In genomic region chr4:127024240-127024639, GRCm38 (mm10) we compare ENCODE assay signal across 8 mouse cellular contexts. TPM values are rescaled to one million over a fixed set of nuclear protein-coding genes. Genes with fewer than 3 reads are reported as not detected.
DNase-seq lines count a peak whose midpoint lies in the region; ATAC-seq lines count a peak whose summit lies in the region.

No protein-coding gene starts in this region.

- peak overlapping the region; percentile 96 for H3K4me3 ChIP-seq in kidney, embryonic 16.5 days (ENCODE audit: low read length)
- peak overlapping the region; percentile 100 for H3K4me3 ChIP-seq in embryonic facial prominence, embryonic 12.5 days
- peak overlapping the region; percentile 99 for H3K4me3 ChIP-seq in intestine, embryonic 16.5 days (ENCODE audit: low read length)
- peak overlapping the region; percentile 99 for H3K4me3 ChIP-seq in neural tube, embryonic 13.5 days

- H3K9ac ChIP-seq in kidney, embryonic 16.5 days (replicated peaks; ENCODE audit: low read length) = peak overlapping the region; percentile 100
- peak overlapping the region; percentile 100; the same call in 1 of the 2 replicates for H3K9ac ChIP-seq in embryonic facial prominence, embryonic 12.5 days
- peak overlapping the region; percentile 57 for H3K9ac ChIP-seq in intestine, embryonic 16.5 days (ENCODE audit: low read depth, low read length)
- peak overlapping the region; percentile 100 for H3K9ac ChIP-seq in neural tube, embryonic 13.5 days

- WGBS in kidney, embryonic 16.5 days = 17% methylated on average over 1 of the region's 1 CpGs
- 55% methylated on average over 1 of the region's 1 CpGs for WGBS in embryonic facial prominence, embryonic 12.5 days
- WGBS in intestine, embryonic 16.5 days = 32% methylated on average over 1 of the region's 1 CpGs
- WGBS in neural tube, embryonic 13.5 days = 56% methylated on average over 1 of the region's 1 CpGs

- no peak overlapping the region for H3K27ac ChIP-seq in kidney, embryonic 16.5 days (ENCODE audit: low read length)
- no peak overlapping the region for H3K27ac ChIP-seq in embryonic facial prominence, embryonic 12.5 days
- H3K27ac ChIP-seq in intestine, embryonic 16.5 days (ENCODE audit: low read length) = no peak overlapping the region
- no peak overlapping the region for H3K27ac ChIP-seq in neural tube, embryonic 13.5 days (replicated peaks)

- H3K4me1 ChIP-seq in kidney, embryonic 16.5 days (ENCODE audit: insufficient read depth, low read length) = peaks cover 19% of the 10 kb centered on the region
- H3K4me1 ChIP-seq in embryonic facial prominence, embryonic 12.5 days = peaks cover 27% of the 10 kb centered on the region
- peaks cover 20% of the 10 kb centered on the region for H3K4me1 ChIP-seq in intestine, embryonic 16.5 days (ENCODE audit: control insufficient read depth, insufficient read depth, low read length)
- H3K4me1 ChIP-seq in neural tube, embryonic 13.5 days (replicated peaks) = peaks cover 51% of the 10 kb centered on the region

- H3K9me3 ChIP-seq in kidney, embryonic 16.5 days (ENCODE audit: low read length) = no peaks in the 10 kb centered on the region
- no peaks in the 10 kb centered on the region for H3K9me3 ChIP-seq in embryonic facial prominence, embryonic 12.5 days
- H3K9me3 ChIP-seq in intestine, embryonic 16.5 days (ENCODE audit: control insufficient read depth, low read length) = no peaks in the 10 kb centered on the region
- no peaks in the 10 kb centered on the region for H3K9me3 ChIP-seq in neural tube, embryonic 13.5 days

- no peak for ATAC-seq in kidney, embryonic 16.5 days (ENCODE audit: low FRiP score, low TSS enrichment)
- ATAC-seq in embryonic facial prominence, embryonic 12.5 days (ENCODE audit: insufficient number of reproducible peaks, insufficient read depth, low FRiP score, low TSS enrichment) = no peak
- ATAC-seq in intestine, embryonic 16.5 days = no peak
- ATAC-seq in neural tube, embryonic 13.5 days (ENCODE audit: low read depth) = no peak

- H3K36me3 ChIP-seq in kidney, embryonic 16.5 days (ENCODE audit: insufficient read depth, low read length) = peaks cover 54% of the 10 kb centered on the region
- H3K36me3 ChIP-seq in embryonic facial prominence, embryonic 12.5 days = peaks cover 51% of the 10 kb centered on the region
- H3K36me3 ChIP-seq in intestine, embryonic 16.5 days (ENCODE audit: control insufficient read depth, insufficient read depth, low read length) = peaks cover 5% of the 10 kb centered on the region
- H3K36me3 ChIP-seq in neural tube, embryonic 13.5 days = peaks cover 51% of the 10 kb centered on the region

- DNase-seq in kidney, adult 9 months = no peak
- no peak for DNase-seq in c-Kit-positive CD71-positive TER-119-positive erythroid progenitor cells, embryonic 14.5 days (ENCODE audit: low spot score)
- DNase-seq in retina, postnatal 1 day = no peak
- no peak for DNase-seq in embryo, embryonic 10.5 days (ENCODE audit: low spot score)

- H3K4me2 ChIP-seq in kidney, embryonic 16.5 days (replicated peaks; ENCODE audit: low read depth, low read length) = peak overlapping the region; percentile 90
- H3K4me2 ChIP-seq in embryonic facial prominence, embryonic 12.5 days (replicated peaks) = peak overlapping the region; percentile 81
- peak overlapping the region; percentile 74 for H3K4me2 ChIP-seq in intestine, embryonic 16.5 days (ENCODE audit: low read depth, low read length)
- H3K4me2 ChIP-seq in neural tube, embryonic 13.5 days = peak overlapping the region; percentile 86

- no peaks in the 10 kb centered on the region for H3K27me3 ChIP-seq in kidney, embryonic 16.5 days (ENCODE audit: insufficient read depth, low read length)
- H3K27me3 ChIP-seq in embryonic facial prominence, embryonic 12.5 days = no peaks in the 10 kb centered on the region
- no peaks in the 10 kb centered on the region for H3K27me3 ChIP-seq in intestine, embryonic 16.5 days (replicated peaks; ENCODE audit: control insufficient read depth, insufficient read depth, low read length)
- no peaks in the 10 kb centered on the region for H3K27me3 ChIP-seq in neural tube, embryonic 13.5 days

RNA-seq across cellular contexts. Expression of gene Sfpq, which starts 3.1 kb away (rescaled TPM):
- 60.9 and 73.5 TPM in 2 replicates for polyA plus RNA-seq in kidney, embryonic 16.5 days (2015; fragmentation: Nextera tagmentation; extraction: Ambion mirVana)
- polyA plus RNA-seq in embryonic facial prominence, embryonic 12.5 days (2016; fragmentation: Nextera tagmentation; extraction: Ambion mirVana) = 168 and 187 TPM in 2 replicates
- 39.7 and 42.1 TPM in 2 replicates for polyA plus RNA-seq in intestine, embryonic 16.5 days (2015; fragmentation: Nextera tagmentation; extraction: Ambion mirVana)
- polyA plus RNA-seq in neural tube, embryonic 13.5 days (2015; fragmentation: Nextera tagmentation; extraction: Ambion mirVana) = 88.0 and 102 TPM in 2 replicates

RNA-seq across cellular contexts. Expression of gene Zmym1, which starts 36.7 kb away (rescaled TPM):
- polyA plus RNA-seq in kidney, embryonic 16.5 days (2015; fragmentation: Nextera tagmentation; extraction: Ambion mirVana) = 22.5 and 23.9 TPM in 2 replicates
- 23.8 and 27.1 TPM in 2 replicates for polyA plus RNA-seq in embryonic facial prominence, embryonic 12.5 days (2016; fragmentation: Nextera tagmentation; extraction: Ambion mirVana)
- 9.5 and 10.8 TPM in 2 replicates for polyA plus RNA-seq in intestine, embryonic 16.5 days (2015; fragmentation: Nextera tagmentation; extraction: Ambion mirVana)
- 25.0 TPM in 2 replicates for polyA plus RNA-seq in neural tube, embryonic 13.5 days (2015; fragmentation: Nextera tagmentation; extraction: Ambion mirVana)

RNA-seq across cellular contexts. Expression of gene Zmym6, which starts 52.9 kb away (rescaled TPM):
- 22.2 and 22.9 TPM in 2 replicates for polyA plus RNA-seq in kidney, embryonic 16.5 days (2015; fragmentation: Nextera tagmentation; extraction: Ambion mirVana)
- 35.2 and 36.0 TPM in 2 replicates for polyA plus RNA-seq in embryonic facial prominence, embryonic 12.5 days (2016; fragmentation: Nextera tagmentation; extraction: Ambion mirVana)
- 14.7 and 16.4 TPM in 2 replicates for polyA plus RNA-seq in intestine, embryonic 16.5 days (2015; fragmentation: Nextera tagmentation; extraction: Ambion mirVana)
- 27.9 and 29.2 TPM in 2 replicates for polyA plus RNA-seq in neural tube, embryonic 13.5 days (2015; fragmentation: Nextera tagmentation; extraction: Ambion mirVana)

RNA-seq across cellular contexts. Expression of gene Zmym4, which starts 56.3 kb away (rescaled TPM):
- polyA plus RNA-seq in kidney, embryonic 16.5 days (2015; fragmentation: Nextera tagmentation; extraction: Ambion mirVana) = 14.4 and 22.5 TPM in 2 replicates
- polyA plus RNA-seq in embryonic facial prominence, embryonic 12.5 days (2016; fragmentation: Nextera tagmentation; extraction: Ambion mirVana) = 35.2 and 36.4 TPM in 2 replicates
- polyA plus RNA-seq in intestine, embryonic 16.5 days (2015; fragmentation: Nextera tagmentation; extraction: Ambion mirVana) = 10.1 and 10.7 TPM in 2 replicates
- 26.7 and 27.6 TPM in 2 replicates for polyA plus RNA-seq in neural tube, embryonic 13.5 days (2015; fragmentation: Nextera tagmentation; extraction: Ambion mirVana)
